Mouse (Mus musculus) cerebellum, postnatal 10 days (tissue): ENCODE results near the gene Sytl1.
A peak's percentile ranks its signal among the peaks of the same experiment; 100 is the strongest.

Experiments used
- DNase-seq, 2 experiments: peaks; one replicate each; pipeline ENCODE4 v3.0.0; 2021; ENCODE audit warnings: mixed read lengths in 2 of 2

The Sytl1 gene

GRCm38 (mm10) chr4:133262882-133263281 is at the start of gene Sytl1:
TSS of gene Sytl1 (minus strand) at chr4:133263113.
- DNase-seq: no peak

- peak; percentile 95 to 97 for DNase-seq
Measured at GRCm38 (mm10) chr4:133309948-133310347, 47.0 kb upstream of the Sytl1 start.

- peak; percentile 76 to 83 for DNase-seq
Measured at GRCm38 (mm10) chr4:133307331-133307730, 44.4 kb upstream of the Sytl1 start.

GRCm38 (mm10) chr4:133305825-133306224 is 42.9 kb upstream of the Sytl1 start:
- DNase-seq: no peak

- peak; percentile 54 to 57 for DNase-seq
Measured at GRCm38 (mm10) chr4:133304770-133305169, 41.9 kb upstream of the Sytl1 start.

- DNase-seq: peak; percentile 50 to 52
Measured at GRCm38 (mm10) chr4:133302668-133303067, 39.8 kb upstream of the Sytl1 start.

GRCm38 (mm10) chr4:133301802-133302201 is 38.9 kb upstream of the Sytl1 start:
- DNase-seq: peak; percentile 94 to 96

GRCm38 (mm10) chr4:133300421-133300820 is 37.5 kb upstream of the Sytl1 start:
- DNase-seq: peak; percentile 75 to 83

- DNase-seq: peak; percentile 95 to 98
Measured at GRCm38 (mm10) chr4:133299701-133300100, 36.8 kb upstream of the Sytl1 start.

GRCm38 (mm10) chr4:133298516-133299365 is 35.8 kb upstream of the Sytl1 start:
- DNase-seq: peak; percentile 93 to 97

GRCm38 (mm10) chr4:133297801-133298238 is 34.9 kb upstream of the Sytl1 start:
- DNase-seq: peak; percentile 98 to 99

GRCm38 (mm10) chr4:133297360-133297759 is 34.4 kb upstream of the Sytl1 start:
- no peak for DNase-seq

GRCm38 (mm10) chr4:133294084-133294483 is 31.2 kb upstream of the Sytl1 start:
- peak; percentile 46 to 47 for DNase-seq

GRCm38 (mm10) chr4:133292901-133293843 is 30.3 kb upstream of the Sytl1 start:
- DNase-seq: peak in 1 of 2 experiments; percentile 39

- DNase-seq: no peak
Measured at GRCm38 (mm10) chr4:133292405-133292804, 29.5 kb upstream of the Sytl1 start.

- no peak for DNase-seq
Measured at GRCm38 (mm10) chr4:133291255-133291654, 28.3 kb upstream of the Sytl1 start.

- DNase-seq: no peak
Measured at GRCm38 (mm10) chr4:133286476-133287077, 23.7 kb upstream of the Sytl1 start.

GRCm38 (mm10) chr4:133285950-133286349 is 23.0 kb upstream of the Sytl1 start:
- no peak for DNase-seq

GRCm38 (mm10) chr4:133285299-133285698 is 22.4 kb upstream of the Sytl1 start:
- DNase-seq: no peak

GRCm38 (mm10) chr4:133282656-133283055 is 19.7 kb upstream of the Sytl1 start:
- peak in 1 of 2 experiments; percentile 48 for DNase-seq

GRCm38 (mm10) chr4:133281951-133282481 is 19.1 kb upstream of the Sytl1 start:
- peak; percentile 90 to 94 for DNase-seq

GRCm38 (mm10) chr4:133281513-133281912 is 18.6 kb upstream of the Sytl1 start:
- DNase-seq: peak in 1 of 2 experiments; percentile 32
